Mouse (Mus musculus) layer of hippocampus, adult 2 months (tissue): ENCODE results near the gene Mindy4. TPM values are rescaled to one million over a fixed set of nuclear protein-coding genes. Genes with fewer than 3 reads are reported as not detected.

Source experiments
- DNase-seq, 2 experiments: peaks; one replicate each; pipeline ENCODE4 v3.0.0; 2022; ENCODE audit warnings: low spot score in 2 of 2
- H3K27ac ChIP-seq: fragments of 200-600 bp; 2 replicates; pipeline ENCODE4 v1.8.1; 2022
- H3K4me3 ChIP-seq: fragments of 200-600 bp; 2 replicates; pipeline ENCODE4 v1.8.1; 2022; ENCODE audit warnings: mild to moderate bottlenecking
- CTCF ChIP-seq: fragments of 200-600 bp; conservative IDR thresholded peaks from 2 replicates; pipeline ENCODE4 v1.8.1; 2022; ENCODE audit warnings: antibody characterized with exemption, mild to moderate bottlenecking, moderate library complexity
- total RNA-seq, 2 experiments: library from RNA; stranded (reverse); gene quantifications; 2 replicates each; pipeline ENCODE4 v1.2.3; 2021

Gene Mindy4
- total RNA-seq, 2 experiments from 2014 or later: 13.0 to 14.5 TPM

DNA sequence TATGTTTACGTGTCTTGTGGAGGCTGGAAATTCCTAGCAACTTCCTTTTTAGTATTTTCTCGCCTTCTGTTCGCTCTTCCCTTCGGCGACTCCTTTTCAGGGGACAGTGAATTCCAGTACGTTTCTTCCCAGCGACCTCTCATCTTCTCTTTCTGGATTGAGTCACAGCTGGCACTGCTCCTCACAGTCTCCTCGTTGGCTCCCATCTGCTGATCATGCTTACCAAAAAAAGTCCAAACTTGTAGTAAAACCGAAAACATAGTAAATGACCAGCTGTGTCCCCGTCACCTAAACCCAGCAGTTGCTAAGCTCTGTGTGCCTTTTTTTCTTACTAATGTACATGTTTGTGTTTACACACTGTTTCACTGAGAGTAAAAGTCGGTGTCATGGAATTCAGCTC, 47.6 kb downstream of the Mindy4 start:
- no peak for DNase-seq
- no peak for TF ChIP-seq CTCF
- H3K4me3 ChIP-seq: no peak overlapping the region
- no peak overlapping the region for H3K27ac ChIP-seq

- no peak for TF ChIP-seq CTCF
- Histone ChIP-seq H3K4me3 (no peak overlapping the region), H3K27ac (peak overlapping the region; percentile 55; the same call in 1 of the 2 replicates)
- no peak for DNase-seq
These were observed 48.4 kb downstream of the Mindy4 start for GRCm38 (mm10) chr6:55251596-55251995.

DNA sequence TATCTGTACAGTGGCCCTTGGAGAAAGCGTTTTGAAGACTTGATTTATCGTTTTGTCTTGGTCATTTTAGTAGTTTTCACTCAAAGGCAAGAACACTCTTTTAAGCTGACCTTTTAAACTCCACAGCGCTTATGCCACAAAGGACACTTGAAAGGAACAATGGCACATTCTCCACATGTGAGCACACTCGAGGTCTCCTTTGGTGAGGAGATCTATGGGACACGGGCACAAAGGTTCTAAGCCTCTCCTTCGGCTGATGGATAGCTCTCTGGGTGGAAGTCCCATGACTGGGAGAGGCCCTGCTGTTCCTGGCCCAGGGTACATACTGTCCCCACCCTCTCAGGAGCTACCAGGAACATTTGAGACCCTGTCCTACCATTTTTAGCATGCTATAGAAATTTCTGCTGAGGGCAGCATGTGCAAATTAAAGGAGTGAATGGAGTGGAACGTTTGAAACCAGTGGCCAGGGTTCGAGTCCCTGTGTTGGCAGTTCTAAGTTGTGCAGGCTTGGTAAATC, 49.6 kb downstream of the Mindy4 start:
- no peak for DNase-seq
- no peak overlapping the region for H3K4me3 ChIP-seq
- H3K27ac ChIP-seq: no peak overlapping the region
- no peak for TF ChIP-seq CTCF

GRCm38 (mm10) chr6:55256500-55257191, 53.5 kb downstream of the Mindy4 start:
- TF ChIP-seq CTCF: no peak
- DNase-seq: no peak
- Histone ChIP-seq H3K27ac (no peak overlapping the region), H3K4me3 (no peak overlapping the region)

DNA sequence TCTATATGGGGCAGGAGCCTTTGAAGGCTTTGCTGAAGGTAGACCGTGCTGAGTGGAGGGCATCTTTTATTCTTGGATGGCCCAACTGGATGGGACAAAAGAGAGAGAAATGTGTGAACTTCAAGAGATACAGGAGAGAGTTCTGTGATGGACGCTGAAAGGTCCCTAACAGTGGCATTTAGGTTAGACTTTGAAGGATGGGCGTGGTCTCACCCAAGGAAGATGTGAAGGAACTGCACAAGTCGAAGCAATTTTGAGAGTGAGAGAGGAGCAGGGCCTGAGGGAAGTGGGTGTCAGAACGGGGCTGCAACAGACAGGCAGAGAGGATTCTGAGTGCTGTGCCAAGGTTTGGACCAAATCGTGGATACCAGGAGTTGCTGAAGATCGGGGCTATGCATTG, 54.1 kb downstream of the Mindy4 start:
- TF ChIP-seq CTCF: no peak
- no peak for DNase-seq
- H3K27ac ChIP-seq: no peak overlapping the region
- H3K4me3 ChIP-seq: no peak overlapping the region

DNA sequence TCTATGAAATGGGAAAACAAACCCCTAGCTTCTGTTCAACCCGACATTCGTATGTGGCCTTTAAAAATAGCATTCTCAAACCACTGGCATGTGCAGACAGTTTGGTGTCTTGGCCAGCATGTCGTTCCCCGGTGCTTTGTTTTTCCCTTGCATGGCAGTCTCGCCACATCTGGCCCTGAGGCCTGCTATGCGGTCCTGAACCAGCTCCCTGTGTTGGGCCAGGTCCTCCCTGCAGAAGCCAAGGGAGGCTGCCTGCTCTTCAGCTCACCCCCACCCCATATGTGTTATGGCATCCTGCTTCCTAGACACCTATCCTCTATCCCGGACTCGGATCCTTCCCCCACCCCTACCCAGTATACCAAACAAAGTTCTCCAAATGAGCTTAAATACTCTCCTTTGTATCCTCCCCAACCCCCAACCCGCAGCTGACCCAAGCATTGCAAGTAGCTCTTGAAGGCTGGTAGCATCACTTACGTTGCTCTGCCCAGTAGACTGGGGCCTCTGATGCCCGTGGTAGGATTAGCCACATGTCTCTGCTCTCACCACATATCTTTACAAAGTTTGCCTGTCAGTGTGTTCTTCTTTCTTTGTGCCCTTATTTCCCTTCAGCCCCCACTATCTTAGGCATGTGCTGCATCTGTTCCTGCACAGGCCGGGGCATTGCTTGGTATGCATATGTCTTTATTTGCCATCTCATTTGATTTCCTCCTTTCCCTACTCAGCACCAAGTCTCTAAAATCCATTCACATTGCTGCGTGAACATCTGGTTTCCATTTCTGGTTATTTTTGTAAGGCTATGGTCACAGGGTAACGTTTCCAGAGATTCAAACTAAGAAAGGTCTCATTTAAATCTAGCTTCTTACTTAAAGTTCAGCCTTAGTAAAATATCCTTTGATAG, 55.5 kb downstream of the Mindy4 start:
- Histone ChIP-seq H3K27ac (no peak overlapping the region), H3K4me3 (no peak overlapping the region)
- no peak for TF ChIP-seq CTCF
- no peak for DNase-seq

- DNase-seq: no peak
- TF ChIP-seq CTCF: no peak
- H3K27ac ChIP-seq: no peak overlapping the region
- H3K4me3 ChIP-seq: no peak overlapping the region
These were observed 59.0 kb downstream of the Mindy4 start for GRCm38 (mm10) chr6:55262161-55262560.

DNA sequence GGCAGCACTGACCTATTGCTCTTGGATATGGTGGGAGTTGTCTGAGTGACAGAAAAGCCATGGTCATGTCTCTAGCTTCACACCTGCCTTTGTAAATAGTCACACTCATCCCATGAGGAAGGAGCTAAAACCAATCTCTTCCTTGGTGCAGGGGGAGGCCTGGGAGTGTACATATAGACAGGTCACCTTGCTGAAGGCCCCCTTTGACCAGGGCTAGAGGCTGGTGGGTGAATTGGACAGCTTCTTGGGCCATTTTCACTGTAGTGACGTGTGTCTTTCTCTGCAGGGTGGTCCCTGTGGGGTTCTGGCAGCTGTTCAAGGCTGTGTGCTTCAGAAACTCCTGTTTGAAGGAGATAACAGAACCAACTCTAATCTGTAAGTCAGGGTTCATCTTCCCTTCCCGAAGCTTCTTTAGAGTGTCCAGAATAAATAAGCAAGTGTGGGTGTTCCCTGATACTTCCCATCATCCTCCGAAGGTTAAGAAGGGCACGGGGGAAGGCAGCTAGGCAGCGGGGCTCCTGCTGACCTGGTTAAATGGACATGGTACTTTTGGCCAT, 60.4 kb downstream of the Mindy4 start:
- no peak overlapping the region for H3K27ac ChIP-seq
- no peak for DNase-seq
- TF ChIP-seq CTCF: no peak
- no peak overlapping the region for H3K4me3 ChIP-seq

- Histone ChIP-seq H3K4me3 (no peak overlapping the region), H3K27ac (no peak overlapping the region)
- no peak for TF ChIP-seq CTCF
- no peak for DNase-seq
These were observed 61.7 kb downstream of the Mindy4 start for GRCm38 (mm10) chr6:55264741-55265366.

DNA sequence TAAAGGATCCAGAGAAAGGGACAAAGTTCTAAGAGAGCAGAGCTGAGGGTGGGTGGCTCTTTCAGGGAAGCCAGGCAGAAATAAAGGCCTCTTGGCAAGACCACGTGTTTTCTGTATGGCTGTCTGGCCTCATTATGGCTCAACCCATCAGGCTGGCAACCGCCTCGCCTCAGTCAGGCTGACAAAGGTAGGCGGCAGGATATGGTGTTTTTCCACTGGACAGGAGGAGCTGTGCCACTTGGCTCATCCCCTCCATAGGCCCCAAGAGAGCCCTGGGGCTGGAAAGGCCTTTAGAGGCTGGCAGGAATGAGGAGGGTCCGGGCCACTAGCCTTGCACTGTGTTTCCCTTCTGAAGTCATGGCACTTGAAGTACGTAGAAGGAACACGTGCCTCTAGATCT, 69.8 kb downstream of the Mindy4 start:
- H3K27ac ChIP-seq: no peak overlapping the region
- DNase-seq: no peak
- no peak for TF ChIP-seq CTCF

GRCm38 (mm10) chr6:55273463-55273862, 70.3 kb downstream of the Mindy4 start:
- no peak for TF ChIP-seq CTCF
- DNase-seq: no peak
- H3K4me3 ChIP-seq: no peak overlapping the region
- H3K27ac ChIP-seq: no peak overlapping the region

More for the DNA sequence above, 69.8 kb downstream of the Mindy4 start:
- H3K4me3 ChIP-seq: no peak overlapping the region

DNA sequence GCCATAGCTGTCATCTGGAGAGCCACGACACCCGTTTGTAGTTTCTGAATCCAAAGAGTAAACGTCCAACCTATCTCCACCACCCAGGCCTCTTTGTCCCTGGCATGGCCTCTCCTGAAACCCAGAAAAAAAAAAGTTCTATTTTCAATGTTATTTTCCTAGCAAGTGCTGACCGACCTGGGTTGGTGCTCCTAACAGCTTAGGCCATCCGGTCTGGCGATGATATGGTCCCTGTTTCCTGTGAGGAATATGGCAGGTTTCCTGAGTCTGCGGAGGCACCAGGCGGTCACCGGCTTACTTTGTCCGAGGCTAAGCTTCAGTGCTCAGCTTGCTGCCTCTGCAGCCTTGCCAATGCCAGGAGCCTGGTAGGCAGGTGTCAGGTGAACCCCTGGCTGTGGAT, 71.8 kb downstream of the Mindy4 start:
- no peak for TF ChIP-seq CTCF
- DNase-seq: no peak
- H3K4me3 ChIP-seq: no peak overlapping the region
- no peak overlapping the region for H3K27ac ChIP-seq

DNA sequence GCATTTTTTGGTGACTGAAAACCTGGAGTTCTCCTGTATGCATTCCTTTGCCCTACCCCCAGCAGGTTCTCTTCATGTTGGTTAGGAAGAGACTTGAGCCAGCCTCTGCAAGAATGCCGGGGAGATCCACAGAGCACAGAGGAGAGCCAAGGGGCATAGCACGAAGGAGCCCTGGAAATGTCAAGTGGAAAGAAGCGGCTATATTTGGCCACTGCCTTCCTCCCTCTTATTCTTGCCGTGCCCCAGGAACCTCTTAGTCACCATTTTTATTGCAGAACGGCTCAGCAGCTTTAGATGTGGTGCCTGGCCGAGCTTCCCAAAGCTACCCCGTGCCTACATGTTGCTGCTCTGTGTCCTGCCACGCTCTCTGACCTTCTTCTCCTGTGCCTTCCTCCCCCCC, 72.6 kb downstream of the Mindy4 start:
- DNase-seq: no peak
- Histone ChIP-seq H3K4me3 (no peak overlapping the region), H3K27ac (no peak overlapping the region)
- TF ChIP-seq CTCF: no peak
